Mouse (Mus musculus) bone marrow macrophage, adult 2 months (primary cell): Measurements from ENCODE around the gene Hspbap1.

ENCODE experiments used
- CTCF ChIP-seq: IDR thresholded peaks from 2 replicates; pipeline ENCODE4 v1.5.1; 2012; ENCODE audit warnings: low read depth, mild to moderate bottlenecking, low read length, moderate library complexity
- POLR2A ChIP-seq: IDR thresholded peaks from 2 replicates; pipeline ENCODE4 v1.6.1; 2012; ENCODE audit warnings: mild to moderate bottlenecking, low read depth, low read length, borderline replicate concordance

- TF ChIP-seq CTCF (no peak), POLR2A (no peak)
These were observed 30.6 kb upstream of the Hspbap1 start for GRCm38 (mm10) chr16:35739548-35739947.
